ENCODE assay signal across 24 mouse cellular contexts in the genomic region with DNA sequence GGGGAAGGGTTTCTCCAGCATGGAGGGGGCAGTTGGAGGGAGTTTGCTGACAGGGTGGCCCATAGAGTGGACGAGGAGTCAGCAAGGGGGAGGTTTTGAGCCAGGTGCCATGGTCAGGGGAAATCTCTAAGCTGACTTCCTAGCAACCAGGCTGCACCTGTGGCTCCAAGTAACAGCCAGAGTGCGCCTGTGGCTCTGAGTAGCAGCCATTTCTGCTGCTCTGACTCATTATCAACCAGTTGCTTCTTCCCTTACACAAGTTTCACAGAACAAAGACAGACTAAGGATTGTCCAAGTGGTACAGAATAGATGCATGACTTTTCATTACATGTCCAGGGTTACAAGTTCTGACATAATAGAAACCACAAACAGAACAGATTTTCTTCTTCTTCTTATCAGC. TPM values are rescaled to one million over a fixed set of nuclear protein-coding genes. Genes with fewer than 3 reads are reported as not detected.
"Had no signal": no experiment of that assay in that cellular context is flagged by ENCODE, and none has a peak within 500 bp of the region (broad histone marks: within the 10 kb centered on the region; RNA-seq: fewer than 3 reads in every experiment).

No protein-coding gene starts in this region.

- H3K4me1 ChIP-seq: midbrain, embryonic 12.5 days had no signal

- H3K4me2 ChIP-seq: limb, embryonic 12.5 days; limb, embryonic 15.5 days; liver, embryonic 11.5 days; lung, embryonic 14.5 days; midbrain, embryonic 12.5 days had no signal

- H3K4me3 ChIP-seq: limb, embryonic 12.5 days; limb, embryonic 15.5 days; midbrain, embryonic 12.5 days had no signal

- DNase-seq: kidney, adult 18-20 months; kidney, adult 9 months; kidney, postnatal 36 days; layer of hippocampus, postnatal 36 days; left cerebral cortex, postnatal 4 days; liver, postnatal 0 days; lung, embryonic 14.5 days; retina, postnatal 1 day; thymus, postnatal 25 days had no signal

- H3K9me3 ChIP-seq: limb, embryonic 12.5 days; limb, embryonic 15.5 days; midbrain, embryonic 12.5 days had no signal

- H3K36me3 ChIP-seq: limb, embryonic 12.5 days; limb, embryonic 15.5 days; midbrain, embryonic 12.5 days had no signal

- H3K9ac ChIP-seq: limb, embryonic 12.5 days; limb, embryonic 15.5 days; liver, embryonic 14.5 days; liver, postnatal 0 days; lung, embryonic 14.5 days; midbrain, embryonic 12.5 days had no signal

- H3K27ac ChIP-seq: kidney, postnatal 0 days; limb, embryonic 12.5 days; limb, embryonic 15.5 days; liver, embryonic 14.5 days; macrophage; midbrain, embryonic 12.5 days; stomach, postnatal 0 days had no signal

- H3K27me3 ChIP-seq: limb, embryonic 12.5 days; limb, embryonic 15.5 days had no signal

- ATAC-seq: liver, postnatal 0 days; lung, postnatal 0 days; midbrain, embryonic 16.5 days had no signal

RNA-seq across cellular contexts. Expression of a gene that starts 11.2 kb away (rescaled TPM):
- total RNA-seq: layer of hippocampus, adult 8-10 months; layer of hippocampus, postnatal 10 days; layer of hippocampus, postnatal 36 days; left cerebral cortex, postnatal 4 days; monocyte, adult 5-6 weeks had no signal
- polyA plus RNA-seq: limb, embryonic 12.5 days; liver, postnatal 0 days; midbrain, embryonic 16.5 days; neural tube, embryonic 11.5 days; neural tube, embryonic 14.5 days had no signal
